Mouse (Mus musculus) G1E-ER4 (cell line): ENCODE results near the gene Tmem132b. TPM values are rescaled to one million over a fixed set of nuclear protein-coding genes. Genes with fewer than 3 reads are reported as not detected.

Source experiments
- GATA1 ChIP-seq: IDR thresholded peaks from one replicate; pipeline ENCODE4 v1.8.0; 2012; ENCODE audit warnings: low read length, inconsistent platforms
- polyA plus RNA-seq: library from polyadenylated mRNA; stranded (reverse); fragments of >175 nt; gene quantifications from 2 replicates; pipeline ENCODE4 v1.2.3, GENCODE M21; 2012

Gene Tmem132b
- polyA plus RNA-seq, 1 experiment, result 0.01 TPM

- TF ChIP-seq GATA1, result no peak
Measured at GRCm38 (mm10) chr5:125503628-125504027, 27.9 kb upstream of the Tmem132b start.

- no peak for TF ChIP-seq GATA1
Measured at GRCm38 (mm10) chr5:125504692-125505091, 26.9 kb upstream of the Tmem132b start.

- TF ChIP-seq GATA1, result no peak
Measured at GRCm38 (mm10) chr5:125505968-125506367, 25.6 kb upstream of the Tmem132b start.

DNA sequence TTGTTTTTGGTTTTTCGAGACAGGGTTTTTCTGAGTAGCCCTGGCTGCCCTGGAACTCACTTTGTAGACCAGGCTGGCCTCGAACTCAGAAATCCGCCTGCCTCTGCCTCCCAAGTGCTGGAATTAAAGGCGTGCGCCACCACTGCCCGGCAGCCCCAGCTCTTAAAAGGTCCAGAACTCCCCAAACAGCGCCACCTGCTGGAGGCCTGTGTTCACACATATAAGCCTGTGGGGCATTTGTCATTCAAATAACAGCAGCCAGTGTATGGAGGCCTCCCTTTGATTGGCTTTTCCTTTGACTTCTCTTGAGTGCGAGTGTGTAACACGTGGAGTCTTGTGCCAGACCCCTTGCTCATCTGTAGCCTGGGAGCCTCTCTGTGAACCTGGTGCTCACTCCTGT lies 24.0 kb upstream of the Tmem132b start:
- TF ChIP-seq GATA1, result no peak

- TF ChIP-seq GATA1, result no peak
Measured at GRCm38 (mm10) chr5:125508006-125508405, 23.6 kb upstream of the Tmem132b start.

DNA sequence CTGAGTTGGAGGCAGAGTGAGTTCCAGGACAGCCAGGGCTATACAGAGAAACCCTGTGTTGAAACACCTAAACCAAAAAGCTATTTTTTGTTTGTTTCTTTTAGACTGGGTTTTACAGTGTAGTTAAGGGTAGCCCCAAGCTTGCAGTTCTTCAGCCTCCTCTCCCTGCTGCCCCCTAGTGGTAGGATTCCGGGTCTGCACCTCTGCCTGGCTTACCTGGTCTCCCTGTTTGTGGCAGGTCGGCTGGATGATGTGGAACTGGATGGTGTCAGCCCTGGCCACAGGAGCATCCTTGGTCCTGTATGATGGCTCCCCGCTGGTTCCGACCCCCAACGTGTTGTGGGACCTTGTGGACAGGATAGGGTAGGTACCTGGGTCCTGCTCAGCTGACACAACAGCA lies 22.0 kb upstream of the Tmem132b start:
- TF ChIP-seq GATA1, result no peak

DNA sequence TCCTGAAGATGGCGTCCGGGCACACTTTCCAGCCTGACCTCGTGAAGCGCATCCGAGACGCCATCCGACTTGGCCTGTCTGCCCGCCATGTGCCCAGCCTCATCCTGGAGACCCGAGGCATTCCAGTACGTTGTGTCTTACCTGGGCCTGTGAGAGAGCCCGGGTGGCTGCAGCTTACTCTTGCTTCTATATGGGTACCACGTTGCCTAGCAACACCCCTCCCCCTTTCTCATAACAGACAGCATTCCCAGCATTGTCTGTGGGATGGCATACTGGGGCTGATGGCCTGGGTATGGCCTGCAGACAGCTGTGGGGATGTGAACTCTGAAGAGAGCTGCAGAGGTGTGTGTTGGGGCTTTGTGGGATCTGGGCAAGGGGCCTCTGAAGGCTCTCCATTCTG lies 16.6 kb upstream of the Tmem132b start:
- TF ChIP-seq GATA1, result no peak

DNA sequence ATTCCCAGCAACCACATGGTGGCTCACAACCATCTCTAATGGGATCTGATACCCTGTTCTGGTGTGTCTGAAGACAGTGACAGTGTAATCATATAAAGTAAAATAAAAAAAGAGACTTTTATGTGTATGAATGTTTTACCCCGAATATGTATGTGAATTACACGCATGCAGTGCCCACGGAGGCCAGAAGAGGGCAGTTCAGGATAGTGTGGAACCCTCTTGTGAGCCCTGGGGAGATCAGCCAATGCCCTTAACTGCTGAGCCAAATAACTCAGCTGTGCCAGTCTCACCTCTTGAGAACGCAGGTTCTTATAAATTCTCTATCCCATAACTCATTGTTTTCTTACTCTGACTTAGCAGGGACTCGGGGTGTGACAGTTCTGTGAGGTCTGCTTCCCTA lies 12.9 kb upstream of the Tmem132b start:
- TF ChIP-seq GATA1, result no peak

DNA sequence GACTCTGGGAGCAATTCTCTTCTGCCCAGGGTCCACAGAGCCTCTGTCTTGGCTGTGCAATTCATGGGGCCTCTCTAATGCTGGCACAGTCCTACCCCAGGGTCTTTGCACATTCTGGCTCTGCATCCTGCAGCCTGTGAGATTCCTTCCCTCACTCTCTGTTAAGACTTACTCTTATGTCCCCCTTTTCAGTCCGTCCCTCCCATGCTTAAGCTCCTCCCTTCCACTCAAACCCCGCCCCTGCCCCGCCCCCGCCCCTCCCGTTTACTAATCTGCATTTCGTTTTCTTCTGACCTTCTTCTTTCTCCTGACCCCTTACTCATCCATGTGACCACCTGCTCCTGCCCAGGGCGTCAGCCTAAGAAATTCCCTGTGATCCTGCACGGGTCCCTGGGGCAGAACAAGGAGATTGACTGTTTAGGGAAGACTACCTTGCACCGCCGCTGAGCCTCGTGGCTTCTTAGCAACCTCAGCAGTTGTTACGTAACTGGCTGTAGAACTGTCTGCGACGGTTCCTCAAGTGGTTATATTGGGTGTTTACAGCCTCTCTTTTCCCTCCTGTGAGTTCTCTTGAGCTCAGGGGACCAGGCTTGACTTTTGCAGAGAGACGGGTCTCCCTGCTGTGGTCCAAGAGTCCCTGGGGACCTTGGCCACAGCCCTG lies 10.5 kb upstream of the Tmem132b start:
- no peak for TF ChIP-seq GATA1

DNA sequence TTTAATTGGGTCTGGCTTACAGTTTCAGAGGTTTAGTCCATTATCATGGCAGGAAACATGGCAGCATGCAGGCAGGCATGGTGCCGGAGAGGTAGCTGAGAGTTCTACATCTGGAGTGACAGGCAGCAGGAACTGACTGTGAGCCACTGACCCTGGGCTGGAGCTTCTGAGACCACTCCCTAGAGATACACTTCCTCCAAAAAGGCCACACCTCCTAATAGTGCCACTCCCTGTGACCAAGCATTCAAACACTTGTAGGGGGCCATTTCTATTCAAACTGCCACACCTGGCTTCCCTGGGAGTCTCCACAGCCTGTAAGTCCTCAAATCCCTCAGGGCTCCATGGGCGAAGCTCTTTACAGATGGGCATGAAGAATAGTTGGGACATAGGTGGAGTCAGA lies 8.2 kb upstream of the Tmem132b start:
- TF ChIP-seq GATA1, result no peak

GRCm38 (mm10) chr5:125525516-125525915 lies 6.1 kb upstream of the Tmem132b start:
- no peak for TF ChIP-seq GATA1

DNA sequence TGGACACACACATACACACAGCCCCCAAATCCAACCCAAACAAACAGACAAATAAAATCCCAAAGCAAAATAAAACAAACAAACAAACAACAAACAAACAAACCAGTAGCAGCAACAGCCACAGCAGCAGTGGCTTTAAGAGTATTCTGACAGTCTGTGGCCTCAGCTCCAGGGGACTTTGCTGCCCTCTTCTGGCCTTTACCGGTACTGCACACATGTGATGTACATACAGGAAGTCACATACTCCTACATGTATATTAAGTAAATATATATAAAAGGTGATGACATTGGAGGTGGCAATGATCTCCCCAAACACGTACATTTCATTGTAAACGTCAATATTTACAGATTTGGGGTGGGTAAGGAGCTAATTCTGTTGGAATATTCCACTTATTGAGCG lies 5.1 kb upstream of the Tmem132b start:
- TF ChIP-seq GATA1, result no peak

GRCm38 (mm10) chr5:125529109-125529508 lies 2.5 kb upstream of the Tmem132b start:
- TF ChIP-seq GATA1, result no peak

DNA sequence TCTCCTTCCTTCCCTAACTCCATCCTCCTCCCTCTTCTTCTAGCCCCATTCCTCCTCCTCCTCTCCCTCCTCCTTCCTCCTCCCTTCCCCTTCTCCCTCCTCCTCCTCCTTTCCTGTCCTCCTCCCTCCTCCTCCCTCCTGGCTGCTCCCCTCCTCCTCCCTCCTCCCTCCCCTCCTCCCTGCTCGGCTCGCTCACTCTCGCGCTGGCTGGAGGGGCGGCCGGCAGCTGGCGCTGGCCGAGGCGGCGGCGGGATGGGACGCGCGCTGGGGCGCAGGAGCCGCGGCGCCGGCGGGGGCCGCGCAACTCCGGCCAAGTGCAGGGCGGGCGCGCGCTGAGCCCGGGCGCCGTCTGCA lies 594 bp downstream of the Tmem132b start:
- no peak for TF ChIP-seq GATA1

DNA sequence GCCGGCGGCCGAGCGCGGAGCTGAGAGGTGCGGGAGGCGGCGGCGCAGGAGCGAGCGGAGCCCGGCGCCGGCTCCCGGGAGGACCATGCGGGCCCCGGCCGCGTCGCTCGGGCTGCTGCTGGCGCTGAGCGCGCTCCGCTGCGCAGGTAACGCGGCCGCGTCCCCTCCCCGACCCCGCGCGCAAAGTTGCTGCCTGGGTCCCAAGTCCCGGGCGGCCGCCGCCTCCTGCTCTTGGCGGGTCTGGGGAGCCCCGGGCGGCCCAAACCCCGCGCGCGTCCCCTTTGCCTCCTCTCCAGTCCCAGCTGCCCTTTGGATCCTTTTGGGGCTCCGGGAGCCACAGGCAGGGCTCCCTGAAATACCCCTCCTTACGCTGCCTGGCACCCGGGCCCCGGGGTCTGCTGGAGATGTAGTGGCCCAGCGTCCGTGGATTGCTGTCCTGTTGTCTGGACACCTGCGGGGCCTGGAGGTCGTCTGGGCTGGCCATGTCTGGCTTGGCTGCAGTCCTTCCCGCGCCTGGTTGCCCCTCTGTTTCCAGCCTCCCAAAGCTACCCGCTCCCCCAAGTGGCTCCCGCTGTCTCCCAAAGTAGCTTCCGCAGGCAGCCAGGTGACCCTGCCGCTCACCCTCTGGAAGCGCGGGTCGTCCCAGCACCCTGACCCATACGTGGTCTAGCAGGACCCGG lies 1.1 kb downstream of the Tmem132b start:
- TF ChIP-seq GATA1, result no peak

DNA sequence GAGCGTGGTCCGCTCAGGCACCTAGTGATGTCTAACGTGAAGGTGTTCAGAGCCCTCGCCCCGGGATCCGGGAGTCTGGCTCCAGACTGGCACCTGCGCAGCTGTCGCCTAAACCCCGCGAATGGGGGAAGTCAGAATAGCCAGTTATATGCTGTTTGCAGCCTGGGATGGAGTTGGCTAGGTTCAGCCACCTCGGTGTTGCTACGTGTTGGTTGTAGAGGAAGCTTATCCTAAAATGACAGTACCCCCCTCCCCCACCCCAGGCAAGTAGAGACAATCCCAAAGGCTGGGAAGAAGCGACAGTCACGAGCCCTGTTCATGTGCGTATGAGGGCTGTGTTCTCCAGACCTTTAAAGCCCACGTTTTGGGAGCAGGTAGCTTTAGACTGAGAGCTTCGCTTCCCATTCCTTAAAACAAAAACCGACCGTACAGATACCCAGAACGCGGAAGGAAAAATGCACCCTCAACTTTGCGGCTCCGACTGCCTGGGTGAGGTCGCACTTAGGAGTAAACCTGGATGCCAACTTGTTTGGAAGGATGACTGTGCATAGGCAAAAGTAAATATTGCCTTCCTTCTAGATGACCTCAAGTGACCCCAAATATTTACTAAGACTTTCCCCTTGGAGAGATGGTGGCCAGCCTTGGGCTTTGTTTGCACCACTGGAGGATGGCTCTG lies 1.8 kb downstream of the Tmem132b start:
- TF ChIP-seq GATA1, result no peak

DNA sequence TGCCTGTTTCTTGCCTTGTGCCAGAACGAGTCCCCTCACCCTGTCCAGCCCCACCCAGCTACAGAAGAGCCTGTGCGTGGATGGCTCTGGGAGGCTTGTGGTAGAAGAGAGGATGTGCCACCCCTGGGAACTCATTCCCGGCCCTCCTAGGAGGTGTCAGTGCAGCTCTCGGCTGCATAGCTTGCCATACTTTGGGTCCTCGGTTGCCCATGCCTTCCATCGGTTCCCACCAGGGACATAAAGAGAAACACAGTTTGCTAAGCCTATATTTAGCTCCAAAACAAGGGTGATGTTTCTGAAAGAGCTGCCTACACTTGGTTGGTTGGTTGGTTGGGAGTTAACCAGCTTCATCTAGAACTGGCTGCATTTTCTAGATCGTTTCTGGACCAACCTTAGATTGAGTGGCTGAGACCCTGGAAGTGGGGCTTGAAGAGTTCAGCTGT lies 2.6 kb downstream of the Tmem132b start:
- TF ChIP-seq GATA1, result no peak
